Mouse (Mus musculus) neutrophil, adult 59 days (primary cell): ENCODE measurements around the gene Tcf7. TPM values are rescaled to one million over a fixed set of nuclear protein-coding genes. Genes with fewer than 3 reads are reported as not detected.

Experiments
- total RNA-seq, 2 experiments: library from RNA; stranded (reverse); gene quantifications; 1 replicate in 1 of 2; 2 replicates in 1 of 2; pipeline ENCODE4 v1.2.4; 2023

The Tcf7 gene
- total RNA-seq, result under 1 TPM; 0.33 to 0.60 TPM

GRCm38 (mm10) chr11:52282774-52283595, at the start of gene Tcf7:
Tcf7 (minus strand) TSS chr11:52283014.

DNA sequence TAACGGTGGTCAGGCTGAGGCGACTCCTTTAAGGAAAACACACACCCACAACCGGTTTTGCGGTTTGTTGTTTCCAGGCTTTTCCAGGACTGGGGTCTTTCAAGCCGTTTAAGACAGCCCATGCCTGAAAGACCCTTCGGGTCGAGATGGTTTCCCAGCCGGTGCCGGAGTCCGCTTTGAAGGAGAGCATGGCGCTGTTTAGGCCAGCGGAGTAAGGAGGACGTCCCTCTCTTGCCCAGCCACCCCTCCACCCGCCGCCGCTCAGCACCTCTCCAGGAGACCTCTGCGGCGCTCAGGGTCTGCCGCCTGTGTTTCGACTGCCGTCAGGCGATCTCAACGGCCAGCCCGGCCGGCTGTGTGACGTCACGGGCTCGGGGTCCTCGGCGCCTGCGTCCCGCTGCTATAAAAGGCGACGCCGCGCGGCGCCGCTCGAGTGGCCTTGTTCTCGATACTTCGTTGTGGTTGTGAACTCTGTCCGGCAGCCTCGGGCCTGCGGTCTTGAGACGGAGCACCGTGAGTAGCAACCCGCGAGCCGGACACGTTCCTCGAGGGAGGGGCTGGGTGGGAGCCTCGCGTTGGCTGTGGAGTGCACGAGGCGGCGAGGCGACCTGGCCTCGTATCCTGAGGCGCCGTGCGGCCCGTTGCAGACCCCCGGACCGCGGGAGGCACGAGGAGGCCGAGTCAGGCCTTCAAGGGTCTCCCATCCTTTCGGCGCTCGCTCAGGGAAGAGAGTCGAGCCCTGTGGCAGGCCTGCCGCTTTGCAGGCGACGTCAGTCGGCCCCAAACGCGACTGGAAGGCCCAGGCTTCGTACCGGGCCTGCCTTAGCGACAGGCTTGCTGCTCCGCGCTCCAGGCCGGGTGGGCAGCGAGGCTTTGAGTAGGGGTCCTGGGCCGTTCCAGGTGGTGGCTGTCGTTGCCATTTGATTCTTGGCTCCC, 50.9 kb downstream of the Tcf7 start, which contains the start of gene Skp1a:
Gene Skp1a (plus strand): TSS at position 390 of the 936 bp plus-strand sequence.

GRCm38 (mm10) chr11:52213887-52214286, 68.9 kb downstream of the Tcf7 start, which contains the start of gene Olfr1371:
Olfr1371 (minus strand) TSS chr11:52213987.

Other genes with a start within 250 kb of the Tcf7 start
- gene Ppp2ca, start 184.3 kb downstream of the Tcf7 start, total RNA-seq, result 100 to 1,000 TPM in 1 of 2 experiments, 10 to 100 TPM in 1; 92.5 to 103 TPM
- gene Olfr1373, start 137.5 kb downstream of the Tcf7 start, total RNA-seq, result not detected
- gene Olfr1371, start 69.0 kb downstream of the Tcf7 start, total RNA-seq, result not detected
- gene Skp1a, start 51.0 kb downstream of the Tcf7 start, total RNA-seq, result 10 to 100 TPM; 70.9 TPM
- 10 to 100 TPM; 73.2 to 79.0 TPM for gene Vdac1, start 77.8 kb upstream of the Tcf7 start, total RNA-seq
- gene 9530068E07Rik, start 113.4 kb upstream of the Tcf7 start, total RNA-seq, result 100 to 1,000 TPM; 103 TPM